8 mouse cellular contexts compared by ENCODE assay signal in genomic region chr11:103201664-103202063, GRCm38 (mm10). TPM values are rescaled to one million over a fixed set of nuclear protein-coding genes. Genes with fewer than 3 reads are reported as not detected.
DNase-seq lines count a peak whose midpoint lies in the region; ATAC-seq lines count a peak whose summit lies in the region.

No protein-coding gene starts in this region.

- H3K9me3 ChIP-seq in heart, embryonic 11.5 days (replicated peaks; ENCODE audit: control insufficient read depth, low read length), result no peaks in the 10 kb centered on the region

- H3K4me2 ChIP-seq in heart, embryonic 11.5 days, result no peak overlapping the region

- H3K27me3 ChIP-seq in heart, embryonic 11.5 days (ENCODE audit: control insufficient read depth, insufficient read depth, low read length), result peaks cover 60% of the 10 kb centered on the region

- no peak overlapping the region for H3K4me3 ChIP-seq in heart, embryonic 11.5 days (ENCODE audit: low read depth, low read length)

- no peaks in the 10 kb centered on the region for H3K36me3 ChIP-seq in heart, embryonic 11.5 days (ENCODE audit: control insufficient read depth, insufficient read depth, low read length)

- ATAC-seq in heart, embryonic 11.5 days (replicated peaks; ENCODE audit: insufficient number of reproducible peaks, low FRiP score, low TSS enrichment), result no peak
- no peak for ATAC-seq in CD4-positive, CD25-positive, alpha-beta regulatory T cell, adult 4 months

- DNase-seq in heart, postnatal 10 days, result peak; percentile 65 to 67
- DNase-seq in Muller cell, postnatal 12 days (ENCODE audit: inconsistent ontology term), result peak; percentile 96
- peak; percentile 71 to 78 for DNase-seq in cerebellum, postnatal 36 days
- DNase-seq in kidney, adult 8-10 months, result peak; percentile 44 to 69
- peak; percentile 51 for DNase-seq in lung, postnatal 10 days
- no peak for DNase-seq in embryo, embryonic 10 days (ENCODE audit: low spot score)

- H3K4me1 ChIP-seq in heart, embryonic 11.5 days (ENCODE audit: control insufficient read depth, insufficient read depth, low read length), result peaks cover 12% of the 10 kb centered on the region; the same call in 1 of the 2 replicates

- H3K9ac ChIP-seq in heart, embryonic 11.5 days (ENCODE audit: low read depth, low read length), result no peak overlapping the region

- H3K27ac ChIP-seq in heart, embryonic 11.5 days (ENCODE audit: low read depth, low read length), result no peak overlapping the region

- 32% methylated on average over 6 of the region's 6 CpGs for WGBS in heart, embryonic 11.5 days (ENCODE audit: insufficient replicate concordance)

- intact Hi-C loops in heart, postnatal 10 days (cut with DNase I), result no loop called here

RNA-seq across cellular contexts. Expression of gene 1700023F06Rik, which starts 6.7 kb away (rescaled TPM):
- total RNA-seq in heart, postnatal 10 days (2021), result not detected
- not detected in 2 replicates for polyA plus RNA-seq in heart, embryonic 11.5 days (2014; fragmentation: Nextera tagmentation; extraction: Ambion mirVana)
- not detected for polyA plus RNA-seq in CD4-positive, CD25-positive, alpha-beta regulatory T cell, adult 4 months (2017; shearing (Covaris generic))

RNA-seq across cellular contexts. Expression of gene Spata32, which starts 16.6 kb away (rescaled TPM):
- total RNA-seq in heart, postnatal 10 days (2021), result not detected
- not detected in 2 replicates for polyA plus RNA-seq in heart, embryonic 11.5 days (2014; fragmentation: Nextera tagmentation; extraction: Ambion mirVana)
- not detected for polyA plus RNA-seq in CD4-positive, CD25-positive, alpha-beta regulatory T cell, adult 4 months (2017; shearing (Covaris generic))

RNA-seq across cellular contexts. Expression of gene Fmnl1, which starts 30.8 kb away (rescaled TPM):
- 10 to 100 TPM; 14.4 to 15.6 TPM for total RNA-seq in heart, postnatal 10 days (2021)
- polyA plus RNA-seq in heart, embryonic 11.5 days (2014; fragmentation: Nextera tagmentation; extraction: Ambion mirVana), result 0.79 and 1.1 TPM in 2 replicates
- polyA plus RNA-seq in CD4-positive, CD25-positive, alpha-beta regulatory T cell, adult 4 months (2017; shearing (Covaris generic)), result 10 to 100 TPM; 54.2 to 69.6 TPM

Comparison
In these comparisons a context has a peak if more than half of its experiments do, and no peak if none do; other contexts are left out.
1. RNA of gene Fmnl1, which starts 30.8 kb away (polyA plus RNA-seq): 54.2 to 69.6 TPM in CD4-positive, CD25-positive, alpha-beta regulatory T cell, adult 4 months; 0.79 to 1.1 TPM in heart, embryonic 11.5 days; every median in the first group is over 10 times any median in the second.